Mouse (Mus musculus) forebrain, embryonic 12.5 days (tissue): ENCODE results near the gene Map3k10. TPM values are rescaled to one million over a fixed set of nuclear protein-coding genes. Genes with fewer than 3 reads are reported as not detected.

ENCODE experiments used
- ATAC-seq: fragments of 200-750 bp; cut with Nextera tagmentation; 2 replicates; pipeline ENCODE4 v1.8.0; 2017; ENCODE audit warnings: moderate TSS enrichment; ENCODE audit not compliant: low FRiP score
- H3K27ac ChIP-seq: fragments of 300-500 bp; sonication (generic); 2 replicates; pipeline ENCODE4 v1.5.1; 2016; ENCODE audit warnings: mild to moderate bottlenecking
- H3K27me3 ChIP-seq: fragments of 300-500 bp; sonication (generic); 2 replicates; pipeline ENCODE4 v1.6.1; 2016; ENCODE audit warnings: mild to moderate bottlenecking
- H3K36me3 ChIP-seq: fragments of 300-500 bp; sonication (generic); replicated peaks from 2 replicates; pipeline ENCODE4 v1.6.1; 2016; ENCODE audit warnings: mild to moderate bottlenecking
- H3K4me1 ChIP-seq: fragments of 300-500 bp; sonication (generic); 2 replicates; pipeline ENCODE4 v1.6.1; 2016
- H3K4me2 ChIP-seq: fragments of 300-500 bp; sonication (generic); 2 replicates; pipeline ENCODE4 v1.6.1; 2016; ENCODE audit warnings: mild to moderate bottlenecking, moderate library complexity
- H3K4me3 ChIP-seq: fragments of 300-500 bp; sonication (generic); replicated peaks from 2 replicates; pipeline ENCODE4 v1.5.1; 2016; ENCODE audit warnings: mild to moderate bottlenecking
- H3K9ac ChIP-seq: fragments of 300-500 bp; sonication (generic); 2 replicates; pipeline ENCODE4 v1.6.1; 2016; ENCODE audit warnings: mild to moderate bottlenecking
- H3K9me3 ChIP-seq: fragments of 300-500 bp; sonication (generic); 2 replicates; pipeline ENCODE4 v1.6.1; 2016
- WGBS: fragments of 180-500 bp; shearing (Covaris S2); methylation state at CpG from one replicate; pipeline ENCODE4 v1.1.7; 2016; 5-methylcytosine and 5-hydroxymethylcytosine counted together
- polyA plus RNA-seq: library from polyadenylated mRNA; unstranded; fragments of >200 nt; fragmentation: Nextera tagmentation; extraction: Ambion mirVana; gene quantifications from 2 replicates; pipeline ENCODE4 v1.2.1, GENCODE M21; 2016

The Map3k10 gene
- polyA plus RNA-seq, 1 experiment from 2014 or later: 16.2 TPM

DNA sequence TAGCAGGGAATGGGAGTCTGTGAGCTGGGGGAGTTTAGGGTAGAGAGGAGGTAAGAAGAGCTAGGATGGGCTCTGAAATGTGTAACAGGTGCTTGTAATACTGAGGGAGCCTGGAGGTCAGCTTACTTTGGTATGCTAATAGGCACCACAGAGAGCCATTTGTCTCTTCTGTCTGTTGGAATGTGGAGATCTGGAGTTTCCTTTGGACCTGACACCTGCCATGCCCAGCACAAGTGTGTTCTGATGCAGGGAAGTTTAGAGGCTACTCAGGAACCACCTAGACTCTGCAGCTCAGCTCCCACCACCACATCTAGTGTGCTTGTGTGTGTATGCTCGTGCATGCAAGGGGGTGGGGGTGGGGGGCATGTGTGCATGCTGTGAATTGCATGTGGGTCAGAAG is 52.2 kb downstream of the Map3k10 start:
- Histone ChIP-seq H3K4me1 (no peaks in the 10 kb centered on the region), H3K9me3 (no peaks in the 10 kb centered on the region), H3K4me2 (no peak overlapping the region), H3K36me3 (peaks cover 85% of the 10 kb centered on the region), H3K4me3 (no peak overlapping the region), H3K9ac (no peak overlapping the region), H3K27ac (no peak overlapping the region), H3K27me3 (no peaks in the 10 kb centered on the region)
- WGBS: 72% methylated on average over 1 of the region's 1 CpGs
- ATAC-seq: no peak

DNA sequence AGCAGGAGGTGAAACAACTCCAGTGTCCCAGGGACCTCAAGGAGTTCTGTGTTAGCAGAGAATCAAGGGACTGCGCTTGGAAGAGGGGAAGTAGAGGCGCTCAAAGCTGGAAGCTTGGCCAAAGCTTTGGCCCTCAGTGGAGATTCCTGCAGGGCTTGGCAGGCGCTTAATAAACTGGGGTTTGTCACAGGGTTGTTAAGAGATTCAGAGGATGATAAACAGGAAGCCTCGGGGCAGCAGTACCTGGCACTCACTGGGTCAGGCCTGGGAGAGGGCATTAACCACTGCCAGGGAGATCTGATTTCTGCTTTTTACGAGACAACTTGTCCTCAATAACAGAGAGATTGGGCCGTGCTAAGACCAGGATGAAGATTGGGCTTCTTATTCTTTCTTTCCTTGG is 53.4 kb downstream of the Map3k10 start:
- H3K4me2 ChIP-seq: no peak overlapping the region
- H3K27ac ChIP-seq: no peak overlapping the region
- no peak overlapping the region for H3K9ac ChIP-seq
- H3K9me3 ChIP-seq: no peaks in the 10 kb centered on the region
- H3K27me3 ChIP-seq: no peaks in the 10 kb centered on the region
- ATAC-seq: no peak
- no peak overlapping the region for H3K4me3 ChIP-seq
- no peaks in the 10 kb centered on the region for H3K4me1 ChIP-seq
- H3K36me3 ChIP-seq: peaks cover 88% of the 10 kb centered on the region
- 94% methylated on average over 6 of the region's 6 CpGs for WGBS

DNA sequence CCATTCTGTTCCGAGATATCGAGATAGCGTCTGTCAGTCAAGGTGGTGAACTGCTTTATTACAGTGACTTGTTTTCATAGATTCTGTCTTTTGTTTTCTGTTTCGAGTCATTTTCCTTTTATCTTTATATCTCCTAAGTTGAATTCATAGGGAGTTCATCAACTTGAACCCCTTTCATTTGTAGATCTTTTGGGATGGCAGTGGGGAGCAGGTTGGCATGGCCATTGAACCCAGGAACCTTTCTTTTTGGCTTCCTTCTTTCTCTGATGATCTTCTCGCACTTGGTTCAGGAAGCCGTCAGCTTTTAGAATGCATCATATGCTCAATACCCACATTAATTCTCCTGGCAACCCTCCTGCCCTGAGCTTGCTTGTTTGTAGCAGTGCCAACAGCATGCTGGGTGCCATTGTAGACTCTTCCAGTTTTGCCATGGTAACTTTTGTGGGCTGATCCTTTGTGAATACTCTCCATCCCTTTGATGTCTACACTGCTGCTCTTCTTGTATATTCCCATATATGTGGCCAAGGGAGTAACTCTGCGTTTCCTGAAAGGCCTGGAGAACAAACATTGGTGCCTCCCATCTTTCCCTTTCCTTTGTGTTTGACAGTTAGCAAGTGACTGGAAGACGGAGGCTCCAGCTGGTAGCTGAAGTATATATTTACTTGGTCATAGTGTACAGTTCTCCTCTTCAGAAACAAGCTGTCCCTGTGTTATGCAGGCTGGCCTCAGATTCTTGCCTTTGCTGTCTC is 60.5 kb downstream of the Map3k10 start:
- Histone ChIP-seq H3K9me3 (no peaks in the 10 kb centered on the region), H3K9ac (no peak overlapping the region), H3K36me3 (peaks cover 50% of the 10 kb centered on the region), H3K27ac (peak overlapping the region; percentile 64), H3K4me3 (no peak overlapping the region), H3K4me2 (peak overlapping the region; percentile 10; the same call in 1 of the 2 replicates), H3K27me3 (no peaks in the 10 kb centered on the region), H3K4me1 (peaks cover 22% of the 10 kb centered on the region)
- ATAC-seq: peak; percentile 71; the same call in 1 of the 2 replicates
- 45% methylated on average over 8 of the region's 8 CpGs for WGBS

DNA sequence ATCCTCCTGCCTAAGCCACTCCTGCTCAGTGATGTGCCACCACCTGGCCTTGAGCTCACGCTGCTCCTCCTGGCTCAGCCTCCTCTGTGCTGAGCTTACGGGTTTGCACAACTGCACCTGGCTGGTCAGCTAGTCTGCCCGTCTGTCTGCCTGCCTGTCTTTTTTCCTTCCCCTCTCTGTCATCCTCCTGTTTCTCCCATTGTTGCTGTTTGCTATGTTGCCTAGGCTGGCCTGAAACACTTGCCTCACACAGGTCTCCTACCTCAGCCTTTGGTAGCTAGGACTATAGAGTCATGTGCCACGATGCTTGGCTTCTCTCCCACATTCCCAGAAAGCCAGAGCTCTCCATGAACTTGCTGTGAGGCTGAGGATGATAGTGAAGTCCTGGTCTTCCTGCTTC is 61.5 kb downstream of the Map3k10 start:
- Histone ChIP-seq H3K9me3 (no peaks in the 10 kb centered on the region), H3K4me2 (no peak overlapping the region), H3K27me3 (no peaks in the 10 kb centered on the region), H3K36me3 (peaks cover 43% of the 10 kb centered on the region), H3K27ac (peak overlapping the region; percentile 64), H3K4me3 (no peak overlapping the region), H3K4me1 (peaks cover 22% of the 10 kb centered on the region), H3K9ac (no peak overlapping the region)
- WGBS: 78% methylated on average over 4 of the region's 4 CpGs
- ATAC-seq: no peak

DNA sequence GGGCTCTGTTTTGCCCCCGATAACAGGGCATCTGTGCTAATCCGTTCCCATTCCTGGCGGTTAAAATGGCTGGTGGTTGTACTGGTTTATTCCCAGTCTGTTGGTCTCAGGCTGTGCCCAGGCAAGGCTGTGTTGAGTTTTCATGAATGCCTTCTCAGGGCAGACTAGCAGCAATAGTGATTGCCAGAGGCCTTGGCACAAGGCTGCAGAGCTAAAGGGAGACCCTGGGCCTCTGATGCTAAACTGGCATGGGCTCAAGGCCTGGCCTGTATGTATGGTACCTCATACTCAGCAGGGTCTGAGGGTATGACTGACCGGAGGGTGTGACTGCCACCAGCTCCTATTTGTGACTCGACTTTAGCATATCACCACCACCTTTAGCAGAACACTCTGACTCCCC is 63.5 kb downstream of the Map3k10 start:
- no peak overlapping the region for H3K27ac ChIP-seq
- H3K4me3 ChIP-seq: no peak overlapping the region
- no peak for ATAC-seq
- H3K27me3 ChIP-seq: no peaks in the 10 kb centered on the region
- H3K9ac ChIP-seq: no peak overlapping the region
- H3K36me3 ChIP-seq: peaks cover 23% of the 10 kb centered on the region; the same call in 1 of the 2 replicates
- no peaks in the 10 kb centered on the region for H3K9me3 ChIP-seq
- 97% methylated on average over 5 of the region's 5 CpGs for WGBS
- H3K4me2 ChIP-seq: no peak overlapping the region
- peaks cover 35% of the 10 kb centered on the region for H3K4me1 ChIP-seq

DNA sequence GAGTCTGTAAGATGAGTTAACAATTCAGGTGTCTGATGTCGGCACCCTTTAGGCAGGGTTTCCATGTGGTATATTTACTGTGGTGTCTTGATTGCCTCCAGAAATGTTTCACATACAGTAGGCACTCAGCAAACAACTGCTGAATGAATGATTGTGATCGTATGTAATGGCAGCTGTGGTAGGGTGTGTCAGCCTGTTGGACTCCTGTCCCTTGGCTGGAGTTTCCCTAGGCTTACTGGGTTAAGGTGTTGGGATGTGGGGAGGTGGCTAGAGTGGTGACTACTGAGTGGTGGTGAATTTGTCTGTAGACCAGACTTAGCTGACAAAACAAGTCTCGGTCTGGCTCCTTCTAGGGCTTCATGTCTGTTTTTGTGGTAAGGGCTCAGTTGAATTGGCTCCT is 64.0 kb downstream of the Map3k10 start:
- peaks cover 26% of the 10 kb centered on the region; the same call in 1 of the 2 replicates for H3K36me3 ChIP-seq

DNA sequence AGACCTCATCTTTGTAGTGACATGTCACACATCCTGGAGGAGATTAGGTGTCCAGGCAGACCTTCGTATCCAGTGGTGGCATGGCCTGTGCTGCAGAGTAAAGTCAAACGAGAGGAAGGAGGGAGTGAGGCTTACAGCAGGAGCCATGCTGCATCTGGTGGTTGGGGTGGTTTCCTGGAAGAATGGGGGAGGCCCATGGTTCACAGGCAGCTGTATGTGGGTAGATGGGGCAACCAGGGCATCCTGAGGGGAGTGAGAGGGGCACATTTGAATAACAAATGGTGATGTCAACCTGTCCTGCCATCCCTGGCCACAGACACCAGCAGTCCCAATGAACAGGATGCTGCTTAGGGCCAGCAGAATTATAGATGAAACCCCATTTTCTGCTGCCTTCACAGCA is 64.7 kb downstream of the Map3k10 start:
- no peaks in the 10 kb centered on the region for H3K9me3 ChIP-seq
- no peak overlapping the region for H3K27ac ChIP-seq
- H3K4me2 ChIP-seq: no peak overlapping the region
- H3K27me3 ChIP-seq: no peaks in the 10 kb centered on the region
- no peak overlapping the region for H3K9ac ChIP-seq
- ATAC-seq: no peak
- H3K36me3 ChIP-seq: peaks cover 26% of the 10 kb centered on the region; the same call in 1 of the 2 replicates
- WGBS: 90% methylated on average over 2 of the region's 2 CpGs
- H3K4me3 ChIP-seq: no peak overlapping the region
- H3K4me1 ChIP-seq: peaks cover 32% of the 10 kb centered on the region

More for the DNA sequence above, 64.0 kb downstream of the Map3k10 start:
- 91% methylated on average over 3 of the region's 3 CpGs for WGBS
- H3K9ac ChIP-seq: no peak overlapping the region
- ATAC-seq: no peak
- no peak overlapping the region for H3K4me3 ChIP-seq
- no peaks in the 10 kb centered on the region for H3K27me3 ChIP-seq
- H3K27ac ChIP-seq: no peak overlapping the region
- H3K4me1 ChIP-seq: peaks cover 35% of the 10 kb centered on the region
- no peaks in the 10 kb centered on the region for H3K9me3 ChIP-seq
- H3K4me2 ChIP-seq: no peak overlapping the region

DNA sequence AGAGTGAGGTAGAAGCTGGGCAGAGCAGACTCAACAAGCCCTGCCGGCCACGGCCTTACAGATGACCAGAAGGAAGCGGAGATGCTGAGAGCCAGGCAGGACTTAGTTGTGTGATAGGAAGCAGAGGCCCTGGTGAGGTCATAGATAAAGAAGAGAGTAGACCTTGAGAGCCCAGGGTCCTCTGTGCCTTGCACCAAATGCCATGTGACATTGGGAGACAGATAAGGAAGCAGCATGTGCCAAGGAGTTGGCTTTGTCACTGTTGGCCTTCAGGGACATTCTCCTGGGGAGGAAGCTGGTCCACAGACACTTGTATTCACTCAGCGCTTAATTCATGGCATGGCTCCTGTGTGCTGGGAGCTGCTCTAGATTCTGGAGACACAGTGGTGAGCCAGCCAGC is 65.1 kb downstream of the Map3k10 start:
- Histone ChIP-seq H3K4me3 (no peak overlapping the region), H3K27me3 (no peaks in the 10 kb centered on the region), H3K4me2 (no peak overlapping the region), H3K9me3 (no peaks in the 10 kb centered on the region), H3K9ac (no peak overlapping the region), H3K4me1 (peaks cover 28% of the 10 kb centered on the region), H3K36me3 (peaks cover 26% of the 10 kb centered on the region; the same call in 1 of the 2 replicates), H3K27ac (no peak overlapping the region)
- WGBS: 96% methylated on average over 4 of the region's 4 CpGs
- ATAC-seq: no peak

DNA sequence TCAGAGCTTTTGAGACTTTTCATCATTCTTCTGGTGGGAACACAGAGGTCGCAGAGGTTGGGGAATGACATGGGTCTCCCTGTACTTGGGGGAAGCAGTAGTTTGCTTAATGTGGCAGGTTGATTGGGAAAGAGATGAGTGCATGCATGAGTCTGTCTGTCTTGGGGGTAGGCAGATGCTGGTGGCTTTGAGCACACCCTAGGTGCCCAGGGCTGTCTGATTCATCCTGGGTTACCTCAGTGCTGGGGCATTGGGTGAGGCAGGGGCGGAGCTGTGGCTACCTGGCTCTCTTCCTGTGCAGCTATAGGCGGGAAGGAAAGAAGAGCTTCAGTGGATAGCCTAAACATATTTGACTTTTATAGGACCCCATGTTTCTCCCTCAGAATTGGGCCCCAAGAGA is 66.3 kb downstream of the Map3k10 start:
- H3K27me3 ChIP-seq: no peaks in the 10 kb centered on the region
- no peak overlapping the region for H3K4me2 ChIP-seq
- no peak overlapping the region for H3K9ac ChIP-seq
- H3K4me1 ChIP-seq: peaks cover 17% of the 10 kb centered on the region
- WGBS: 90% methylated on average over 3 of the region's 3 CpGs
- H3K27ac ChIP-seq: no peak overlapping the region
- H3K4me3 ChIP-seq: no peak overlapping the region
- no peak for ATAC-seq
- H3K9me3 ChIP-seq: no peaks in the 10 kb centered on the region
- H3K36me3 ChIP-seq: peaks cover 26% of the 10 kb centered on the region; the same call in 1 of the 2 replicates

DNA sequence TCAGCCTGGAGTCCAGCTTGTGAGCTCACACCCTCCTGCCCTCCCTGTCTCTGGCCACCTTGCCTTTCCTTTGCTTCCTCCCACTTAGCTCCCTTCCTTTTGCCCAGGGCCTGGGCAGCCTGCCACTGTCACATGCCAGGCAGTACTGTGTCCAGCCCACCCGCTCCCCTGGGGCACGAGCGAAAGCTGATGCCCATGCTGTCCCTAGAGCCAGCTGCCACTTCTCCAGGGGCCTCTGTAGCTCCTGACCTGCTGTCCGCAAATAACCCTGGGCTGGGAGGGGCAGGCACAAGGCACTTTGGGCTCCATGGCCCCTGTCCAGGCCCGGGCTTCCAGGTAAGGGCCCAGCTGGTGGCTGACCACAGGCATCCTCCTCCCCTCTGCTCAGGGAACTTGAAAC is 66.8 kb downstream of the Map3k10 start:
- peaks cover 26% of the 10 kb centered on the region; the same call in 1 of the 2 replicates for H3K36me3 ChIP-seq
- H3K4me1 ChIP-seq: peaks cover 13% of the 10 kb centered on the region
- H3K4me2 ChIP-seq: no peak overlapping the region
- no peak overlapping the region for H3K9ac ChIP-seq
- no peak overlapping the region for H3K27ac ChIP-seq
- H3K9me3 ChIP-seq: no peaks in the 10 kb centered on the region
- ATAC-seq: no peak
- H3K27me3 ChIP-seq: no peaks in the 10 kb centered on the region
- WGBS: 85% methylated on average over 5 of the region's 5 CpGs
- no peak overlapping the region for H3K4me3 ChIP-seq

DNA sequence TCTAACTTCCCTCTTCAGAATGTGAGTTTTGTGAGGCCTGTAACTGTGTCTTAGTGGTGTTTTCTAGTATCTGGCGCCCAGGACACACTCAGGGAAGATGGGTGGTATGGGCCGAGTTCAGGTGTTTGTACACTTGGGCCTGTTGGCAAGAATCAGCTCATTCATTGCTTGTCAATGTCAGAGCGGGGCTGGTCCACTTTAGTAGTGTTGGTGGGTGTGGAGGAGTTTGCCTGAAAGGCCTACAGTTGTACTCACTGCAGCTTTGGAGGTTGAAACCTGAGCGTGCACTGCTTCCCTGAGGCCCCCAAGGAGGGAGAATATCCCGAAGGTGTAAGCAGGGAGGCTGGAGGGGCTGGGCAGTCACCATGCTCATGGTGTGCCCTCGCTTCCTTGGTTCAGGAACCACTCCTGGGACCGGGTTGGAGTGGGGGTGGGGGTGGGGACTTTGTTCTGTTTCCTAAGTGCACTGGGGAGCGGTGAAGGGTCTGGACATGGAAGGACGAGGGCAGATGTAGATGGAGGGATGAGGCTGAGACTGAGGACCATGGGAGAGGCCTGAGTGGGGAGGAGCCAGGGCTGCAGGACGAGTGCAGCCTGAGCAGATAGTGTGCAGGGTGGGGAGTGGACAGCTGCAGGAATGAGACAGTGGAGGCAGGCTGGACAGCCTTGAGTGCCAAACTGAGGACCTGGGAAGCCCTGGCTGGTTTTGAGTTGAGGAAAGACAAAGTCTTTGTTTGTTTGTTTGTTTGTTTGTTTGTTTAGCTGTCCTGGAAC is 67.7 kb downstream of the Map3k10 start:
- Histone ChIP-seq H3K9ac (no peak overlapping the region), H3K9me3 (no peaks in the 10 kb centered on the region), H3K27ac (no peak overlapping the region), H3K4me2 (no peak overlapping the region), H3K27me3 (no peaks in the 10 kb centered on the region), H3K4me1 (peaks cover 13% of the 10 kb centered on the region), H3K36me3 (peaks cover 26% of the 10 kb centered on the region; the same call in 1 of the 2 replicates), H3K4me3 (no peak overlapping the region)
- WGBS: 70% methylated on average over 10 of the region's 10 CpGs
- ATAC-seq: no peak
